Mouse (Mus musculus) olfactory bulb, adult 2 months (tissue): ENCODE data around the gene Rec8.
A peak's percentile ranks its signal among the peaks of the same experiment; 100 is the strongest.

Experiments
- CTCF ChIP-seq: fragments of 200-500 bp; IDR thresholded peaks from 2 replicates; pipeline ENCODE4 v1.5.1; 2012; ENCODE audit warnings: low read depth, mild to moderate bottlenecking, low read length, moderate library complexity; ENCODE audit not compliant: insufficient read depth
- POLR2A ChIP-seq: fragments of 200-500 bp; IDR thresholded peaks from 2 replicates; pipeline ENCODE4 v1.6.1; 2012; ENCODE audit warnings: mild to moderate bottlenecking, low read depth, low read length, moderate library complexity; ENCODE audit not compliant: insufficient read depth

DNA sequence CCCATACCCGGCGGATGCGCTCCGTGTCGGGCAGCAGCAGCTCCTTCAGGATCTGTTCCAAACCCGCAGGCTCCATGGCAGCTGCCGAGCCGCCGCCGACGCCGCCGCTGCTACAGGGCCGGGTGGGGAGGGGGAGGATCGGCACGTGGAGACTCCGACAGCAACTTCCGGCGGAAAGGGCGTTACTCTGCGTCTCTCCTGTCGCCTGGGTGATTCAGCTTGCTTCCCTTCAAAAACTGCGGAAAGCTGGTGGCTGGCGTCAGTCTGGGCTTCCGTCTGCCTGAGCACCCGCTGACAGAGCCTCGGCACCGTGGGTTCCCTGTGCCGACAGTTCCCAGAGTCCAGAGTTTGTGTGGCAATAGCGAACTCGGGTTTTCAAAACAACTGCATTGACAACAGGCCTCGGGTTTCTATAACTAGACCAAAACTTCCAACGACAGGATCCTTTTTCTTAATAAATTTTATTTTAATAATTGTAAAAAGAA lies 17.7 kb downstream of the Rec8 start, which contains the start of gene Ipo4:
- TF ChIP-seq CTCF, result no peak
- TF ChIP-seq POLR2A, result peak; percentile 59; the same call in 1 of the 2 replicates
